Mouse (Mus musculus) NIH3T3 (cell line): ENCODE measurements at regions not wholly inside any gene's neighbourhood (a gene's known extent, or its start where the extent isn't known, plus 50 kb on each side); places are given as distances from the start of the nearest gene placed in this dataset.
A peak's percentile ranks its signal among the peaks of the same experiment; 100 is the strongest.

Experiments
- DNase-seq: peaks from one replicate; pipeline ENCODE4 v3.0.0-alpha.2; 2012; ENCODE audit warnings: low read depth

DNA sequence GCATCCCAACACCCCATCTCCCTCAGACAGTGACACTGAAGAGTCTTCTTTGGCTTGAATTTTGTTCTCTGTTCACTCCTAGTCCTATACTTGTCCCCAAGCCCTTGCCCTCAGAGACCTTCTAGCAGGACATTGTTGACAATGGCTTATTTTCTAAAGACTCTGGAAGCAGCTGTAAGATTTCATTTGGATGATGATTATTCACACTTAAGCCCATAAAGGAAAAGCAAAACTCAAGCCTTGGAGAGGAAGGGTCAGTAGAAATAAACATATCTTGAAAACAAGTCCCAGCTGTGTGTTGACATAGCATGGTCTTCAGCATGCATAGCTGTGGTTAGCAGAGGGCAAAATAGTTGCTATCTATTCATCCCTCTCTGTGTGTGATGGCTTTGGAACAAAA is 59.9 kb upstream of the Cdh11 start:
- DNase-seq, result no peak

DNA sequence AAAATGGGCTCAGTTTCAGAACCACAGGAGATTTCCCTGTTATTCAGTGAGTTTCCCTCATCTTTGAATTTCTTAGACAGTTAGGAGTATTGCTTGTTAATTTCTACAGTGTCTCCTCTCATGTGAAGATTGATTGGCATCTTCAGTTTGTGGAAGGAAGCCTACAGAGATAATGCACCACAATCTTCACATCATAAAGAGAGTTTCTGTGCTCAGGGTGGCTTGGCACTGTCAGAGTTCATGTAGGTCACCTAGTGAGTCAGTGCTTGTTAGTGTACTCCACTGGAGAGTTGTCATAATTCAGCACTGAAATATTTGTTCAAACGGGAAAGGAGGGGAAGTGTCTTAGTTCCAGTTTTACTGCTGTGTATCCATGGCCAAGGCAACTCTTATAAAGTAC is 74.6 kb upstream of the Cdh11 start:
- no peak for DNase-seq

- no peak for DNase-seq
Observed at GRCm38 (mm10) chr8:102899525-102899924, 114.1 kb upstream of the Cdh11 start.

- no peak for DNase-seq
Observed at GRCm38 (mm10) chr8:102900662-102901061, 115.2 kb upstream of the Cdh11 start.

DNA sequence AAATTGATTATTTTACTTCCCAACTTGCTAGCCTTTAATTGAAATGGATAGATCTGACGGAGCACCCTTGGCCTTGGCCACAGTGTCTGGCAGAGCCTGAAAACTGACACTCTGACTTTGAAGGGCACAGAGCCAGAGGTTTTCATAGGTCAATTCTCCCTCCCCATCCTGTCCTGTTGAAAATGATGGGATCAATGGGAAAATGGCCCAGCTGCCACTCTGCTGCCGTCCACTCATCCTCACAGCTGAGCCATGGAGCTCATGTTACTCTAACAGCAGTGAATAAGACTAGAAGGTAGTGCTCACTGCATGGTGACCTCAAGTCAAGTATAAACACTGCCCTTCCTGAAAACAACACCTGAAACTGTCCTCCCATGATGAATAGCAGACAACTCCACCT is 122.0 kb upstream of the Cdh11 start:
- no peak for DNase-seq

DNA sequence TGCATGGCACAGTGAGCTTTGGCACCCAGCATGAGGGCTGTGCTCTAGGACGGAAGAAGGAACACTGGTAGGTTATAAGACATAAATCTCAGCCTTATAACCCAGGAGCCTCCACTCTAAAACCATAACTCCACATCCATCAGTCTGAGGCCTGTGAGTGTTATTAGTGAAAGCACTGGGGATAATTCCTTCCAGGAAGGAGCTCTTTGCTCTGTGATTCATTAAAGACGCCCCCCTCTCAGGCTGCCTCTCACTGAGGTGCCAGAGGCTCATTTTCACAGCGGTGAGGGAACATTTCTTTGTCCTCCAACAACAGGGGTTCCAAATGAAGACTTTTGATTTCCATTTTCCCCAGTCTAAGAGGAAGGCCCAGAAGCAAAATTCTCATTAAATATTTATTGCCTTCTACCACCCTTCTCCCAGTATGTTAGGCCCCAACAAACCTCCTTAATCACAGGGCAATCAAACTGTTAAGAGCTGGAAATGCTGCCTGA is 145.9 kb upstream of the Cdh11 start:
- DNase-seq, result no peak

GRCm38 (mm10) chr8:102938771-102939170 is 153.3 kb upstream of the Cdh11 start:
- DNase-seq, result no peak

DNA sequence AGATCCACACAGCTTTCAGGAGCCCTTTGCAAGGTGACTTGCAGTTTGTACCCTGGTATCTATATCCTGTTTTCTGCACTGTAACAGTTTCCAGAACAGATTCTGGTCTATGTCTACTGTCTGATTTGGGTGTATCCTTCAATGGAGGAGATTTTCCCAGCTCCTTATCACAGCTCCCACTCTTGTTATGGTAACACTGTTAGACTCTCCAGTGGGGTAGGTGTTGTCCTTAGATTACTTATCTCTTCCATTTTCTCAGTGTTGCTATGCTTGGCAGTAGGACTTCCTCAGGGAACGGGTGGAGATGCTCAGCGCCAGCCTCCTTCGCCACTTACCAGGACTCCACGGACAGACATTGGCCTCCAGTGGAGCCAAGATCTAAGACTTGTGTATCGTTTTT is 160.1 kb upstream of the Cdh11 start:
- no peak for DNase-seq

GRCm38 (mm10) chr8:102978161-102978581 is 192.7 kb upstream of the Cdh11 start:
- no peak for DNase-seq

DNA sequence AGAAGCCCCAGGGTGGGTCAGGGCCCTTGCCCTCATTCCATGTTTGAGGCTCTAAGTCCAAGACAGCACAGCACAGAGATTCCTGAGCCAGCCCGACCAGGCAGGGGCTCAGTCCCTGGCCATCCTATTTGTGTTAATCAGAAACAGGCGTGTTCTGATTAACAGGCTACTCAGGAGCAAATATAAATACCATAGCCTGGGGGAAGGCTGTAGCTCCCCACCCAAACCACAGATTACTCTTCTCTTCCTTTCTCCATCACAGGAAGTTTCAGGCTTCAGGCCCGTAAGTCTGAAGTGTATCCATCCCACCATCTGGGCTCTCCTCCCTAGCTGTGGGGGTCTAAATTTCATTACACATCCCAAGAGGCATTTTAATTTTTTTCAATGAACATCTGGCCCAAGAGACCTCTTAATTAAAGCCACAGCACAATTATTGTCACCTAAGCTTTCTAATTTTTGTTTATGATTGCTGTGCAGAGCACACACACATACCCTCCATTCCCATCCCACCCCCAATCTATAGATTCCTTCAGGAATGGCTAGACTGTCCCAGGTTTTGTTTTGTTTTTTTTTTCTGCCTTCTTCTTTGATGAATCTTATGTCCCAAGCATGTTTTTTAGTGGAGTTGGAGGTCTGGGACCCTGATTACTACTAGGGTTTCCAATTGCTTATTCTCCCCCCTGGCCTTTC is 197.9 kb upstream of the Cdh11 start:
- DNase-seq, result peak; percentile 15

DNA sequence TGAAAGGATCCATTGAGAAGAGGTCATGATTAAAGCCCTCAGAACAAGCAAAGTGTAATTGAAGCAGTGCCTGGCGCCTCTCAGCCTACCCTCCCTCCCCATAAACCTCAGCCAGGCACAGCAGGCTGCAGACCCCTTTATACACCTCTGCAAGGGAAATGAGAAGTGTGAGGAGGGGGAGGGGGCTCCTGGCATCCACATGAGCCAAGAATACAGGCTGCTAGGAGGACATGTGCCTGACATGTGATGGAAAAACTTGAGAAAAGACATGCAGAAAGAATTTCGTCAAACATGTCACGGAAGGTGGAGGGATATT is 198.4 kb upstream of the Cdh11 start:
- no peak for DNase-seq

DNA sequence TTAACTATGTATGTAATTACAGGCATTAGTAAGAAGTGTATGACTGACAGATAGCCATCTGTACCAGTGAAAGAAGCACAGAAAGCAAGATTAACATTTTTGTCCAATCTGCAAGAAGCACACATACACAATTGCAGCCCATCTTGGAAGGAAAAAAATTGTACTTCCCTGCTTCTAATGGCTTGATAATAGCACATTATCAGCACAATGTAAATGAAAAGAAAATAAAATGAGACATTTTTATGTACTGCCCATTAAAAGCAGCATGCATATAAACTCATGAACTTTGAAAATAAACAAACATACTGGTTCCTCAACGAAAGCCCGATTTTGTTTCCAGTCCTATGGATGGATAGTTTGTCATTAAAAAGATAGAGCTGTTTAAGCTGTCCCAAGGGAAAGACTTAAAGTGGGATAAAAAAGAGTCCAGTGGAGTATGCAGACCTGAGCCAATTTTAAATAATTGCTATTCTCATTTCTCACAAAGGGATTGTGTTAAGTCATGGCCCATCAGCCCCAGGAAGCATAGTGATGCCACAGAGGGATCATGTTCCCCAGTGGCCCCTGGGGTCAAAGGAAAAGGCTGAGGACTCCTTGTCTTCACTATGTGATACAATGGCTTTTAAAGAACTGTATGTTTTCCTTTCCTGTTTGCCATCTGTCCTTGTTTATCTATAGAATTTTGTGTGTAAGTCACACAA is 222.0 kb upstream of the Cdh11 start:
- no peak for DNase-seq

DNA sequence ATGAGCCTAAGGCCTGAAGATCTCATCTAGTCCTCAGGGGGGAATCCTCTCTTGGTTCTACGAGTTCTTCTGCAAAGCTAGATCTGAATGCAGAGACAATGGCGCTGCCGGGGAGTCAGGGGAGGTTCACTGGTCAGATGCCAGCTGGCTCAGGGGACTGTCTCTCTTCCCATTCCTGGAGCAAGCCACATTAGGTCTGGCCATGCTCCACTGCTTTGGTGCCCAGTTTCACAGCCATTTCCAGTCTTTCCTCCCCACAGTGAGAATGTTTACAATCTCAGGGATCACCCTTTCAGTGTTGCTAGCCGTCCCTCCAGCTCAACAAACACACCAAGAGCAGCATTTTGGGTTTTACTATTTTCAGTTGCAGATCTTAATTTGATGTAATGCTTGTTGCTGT is 233.7 kb upstream of the Cdh11 start:
- DNase-seq, result peak; percentile 3

GRCm38 (mm10) chr8:103023237-103023636 is 237.8 kb upstream of the Cdh11 start:
- DNase-seq, result no peak

DNA sequence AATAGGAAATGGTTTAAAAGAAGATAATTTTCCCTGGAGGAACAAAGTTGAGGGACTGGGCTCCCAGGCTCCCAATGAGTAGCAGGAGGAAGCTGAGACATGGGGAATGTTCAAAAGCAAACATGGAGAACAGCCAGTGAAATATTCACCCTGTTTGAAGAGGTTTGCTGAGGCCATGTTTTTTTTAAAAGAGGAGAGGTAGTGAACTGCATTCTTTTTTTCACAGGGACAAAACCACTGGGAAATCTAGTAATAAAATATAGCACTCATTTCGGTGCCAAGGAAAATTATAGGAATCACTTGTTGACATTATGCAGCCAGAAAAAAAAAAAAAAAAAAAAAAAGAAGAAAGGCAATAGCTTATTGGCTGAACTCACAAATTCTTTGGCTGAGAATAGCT is 246.3 kb upstream of the Cdh11 start:
- peak; percentile 2 for DNase-seq

GRCm38 (mm10) chr8:103033956-103034355 is 248.5 kb upstream of the Cdh11 start:
- no peak for DNase-seq

DNA sequence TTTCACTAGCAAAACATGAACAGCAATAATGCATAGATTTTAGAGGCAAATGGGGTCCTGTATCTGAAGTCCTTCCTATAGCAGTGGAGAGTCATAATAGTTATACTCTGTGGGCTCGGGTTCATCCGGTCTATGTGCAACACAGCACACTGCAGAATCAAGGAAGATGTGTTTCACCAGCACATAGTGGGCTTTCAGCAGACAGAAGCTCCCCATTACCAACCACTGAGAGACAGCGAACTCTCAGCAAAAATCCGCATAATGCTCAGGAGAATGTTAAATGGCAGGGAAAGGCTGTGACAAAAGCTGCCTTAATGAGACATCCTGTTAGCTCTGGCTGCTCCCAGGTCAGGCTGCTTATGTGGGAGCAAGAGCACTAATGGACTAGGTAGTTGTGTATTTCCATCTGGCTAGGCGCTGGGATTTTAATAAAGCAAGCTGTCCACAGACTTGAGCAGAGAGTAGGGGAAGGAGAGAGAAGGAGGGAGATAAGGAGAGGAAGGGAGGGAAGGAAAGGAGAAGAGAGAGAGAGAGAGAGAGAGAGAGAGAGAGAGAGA is 286.7 kb upstream of the Cdh11 start:
- no peak for DNase-seq

DNA sequence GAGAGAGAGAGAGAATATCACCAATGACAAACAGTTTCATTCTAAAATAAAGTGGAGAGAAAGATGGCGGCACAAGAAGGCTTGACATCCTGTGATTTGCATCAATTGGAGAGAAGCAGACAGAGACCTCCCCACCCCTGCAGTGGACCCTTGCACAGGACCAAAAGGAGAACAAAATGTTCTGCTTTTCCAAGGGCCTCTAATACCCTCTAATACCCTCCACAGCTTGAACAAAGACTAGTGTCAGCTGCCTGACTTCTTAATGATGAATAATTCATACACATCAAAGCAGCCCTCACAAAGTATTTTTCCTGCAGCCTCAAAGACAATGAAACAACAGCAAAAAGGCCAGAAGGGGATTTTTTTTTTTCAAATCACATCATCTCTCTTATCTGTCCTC is 287.2 kb upstream of the Cdh11 start:
- no peak for DNase-seq

DNA sequence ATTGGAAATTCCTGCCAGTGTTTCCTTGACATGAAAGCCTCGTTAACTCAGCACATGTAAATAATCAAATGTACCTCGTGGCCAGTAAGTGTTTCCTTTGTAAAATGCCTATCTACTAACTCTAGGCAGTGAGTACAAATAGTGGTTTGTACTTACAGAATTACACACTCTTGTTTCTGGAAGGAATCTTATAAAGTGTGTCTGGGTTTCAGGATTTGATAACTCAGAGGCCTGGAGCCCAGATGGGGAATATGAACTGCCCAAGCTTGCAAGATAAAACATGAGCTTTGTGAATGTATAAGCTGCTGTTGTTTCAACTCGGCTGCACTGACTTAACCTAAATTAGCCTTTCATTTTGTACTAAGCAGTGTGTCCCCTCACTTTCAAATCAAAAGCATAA is 293.1 kb upstream of the Cdh11 start:
- no peak for DNase-seq

GRCm38 (mm10) chr8:103086956-103087482 is 301.6 kb upstream of the Cdh11 start:
- DNase-seq, result no peak

GRCm38 (mm10) chr8:103096496-103097092 is 311.2 kb upstream of the Cdh11 start:
- DNase-seq, result no peak

DNA sequence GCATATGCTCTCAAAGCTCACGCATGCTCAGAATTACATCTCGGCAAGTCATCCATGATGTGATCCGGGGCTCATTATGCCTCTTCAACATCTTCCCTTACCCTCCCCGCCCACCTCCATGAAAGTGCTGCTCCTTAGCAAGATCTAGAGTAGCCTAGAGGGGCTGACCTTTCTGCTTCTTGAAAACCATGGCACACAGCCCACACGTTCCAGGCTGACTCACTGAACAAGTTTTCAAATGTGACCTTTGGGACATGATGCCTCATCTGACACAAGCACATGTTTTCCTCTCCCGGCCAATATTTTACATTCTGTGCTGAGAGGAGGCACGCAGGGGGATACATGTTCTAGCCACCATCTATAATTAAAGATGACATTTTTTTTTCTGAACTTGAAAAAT is 340.1 kb upstream of the Cdh11 start:
- peak; percentile 21 for DNase-seq

DNA sequence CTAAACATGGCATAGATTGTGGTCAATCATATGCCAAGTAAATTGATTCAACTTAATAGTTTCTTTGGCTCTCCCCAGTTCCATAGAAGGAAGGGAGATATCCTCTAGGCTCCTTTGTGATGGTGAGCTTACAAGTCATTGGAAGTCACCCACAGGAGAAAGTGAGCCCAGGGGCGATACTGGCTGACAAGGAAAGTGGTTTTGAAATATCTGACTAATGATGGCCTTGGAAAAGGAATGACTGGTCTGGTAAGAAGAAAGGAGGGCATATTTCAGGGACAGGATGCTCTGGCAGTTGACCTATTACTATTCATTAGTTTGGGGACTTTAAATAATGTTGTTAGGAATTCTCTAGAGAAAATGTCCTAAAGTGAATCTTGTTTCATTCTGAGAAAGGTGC is 352.7 kb upstream of the Cdh11 start:
- DNase-seq, result no peak
